ENCODE assay signal across 8 mouse cellular contexts in genomic region chr5:100643991-100644535, GRCm38 (mm10). TPM values are rescaled to one million over a fixed set of nuclear protein-coding genes. Genes with fewer than 3 reads are reported as not detected.
DNase-seq lines count a peak whose midpoint lies in the region.

No protein-coding gene starts in this region.

- 79% methylated on average over 7 of the region's 7 CpGs for WGBS in hindbrain, embryonic 10.5 days

- no peak overlapping the region for H3K27ac ChIP-seq in hindbrain, embryonic 10.5 days

- no peaks in the 10 kb centered on the region for H3K27me3 ChIP-seq in hindbrain, embryonic 10.5 days (ENCODE audit: insufficient read depth, poor library complexity, severe bottlenecking)

- no peaks in the 10 kb centered on the region for H3K9me3 ChIP-seq in hindbrain, embryonic 10.5 days

- peaks cover 6% of the 10 kb centered on the region; the same call in 1 of the 2 replicates for H3K4me1 ChIP-seq in hindbrain, embryonic 10.5 days (replicated peaks)

- DNase-seq in A20 (ENCODE audit: low read depth, low spot score) (peak; percentile 80), MEL-GATA-1-ER (ENCODE audit: extremely low read depth, low read depth) (peak; percentile 99)
- peak; percentile 75 for DNase-seq in induced T-regulatory cell, adult 2 months (ENCODE audit: low read depth)
- DNase-seq in lung, postnatal 10 days = peak; percentile 45
- peak; percentile 75 for DNase-seq in testis, postnatal 14 days (ENCODE audit: low spot score)
- no peak for DNase-seq in urinary bladder, postnatal 36 days (ENCODE audit: low spot score in 2 of 2)
- DNase-seq in hindbrain, embryonic 10.5 days (ENCODE audit: low spot score) = no peak
- DNase-seq in frontal cortex, adult 2 months (ENCODE audit: extremely low spot score in 1 of 2, low spot score in 1 of 2) = no peak

- no peak overlapping the region for H3K4me3 ChIP-seq in hindbrain, embryonic 10.5 days

- H3K36me3 ChIP-seq in hindbrain, embryonic 10.5 days = no peaks in the 10 kb centered on the region

RNA-seq across cellular contexts. Expression of gene Coq2, which starts 30.9 kb away (rescaled TPM):
- polyA plus RNA-seq in hindbrain, embryonic 10.5 days (2016; fragmentation: Nextera tagmentation; extraction: Ambion mirVana) = 49.6 and 56.0 TPM in 2 replicates
- polyA plus RNA-seq in frontal cortex, adult 2 months (2012; rRNA removed) = 137 and 149 TPM in 2 replicates

Comparison
In these comparisons a context has a peak if more than half of its experiments do, and no peak if none do; other contexts are left out.
1. DNase-seq: peak in A20 (single experiment), MEL-GATA-1-ER (single experiment), induced T-regulatory cell, adult 2 months (single experiment), lung, postnatal 10 days (single experiment) and testis, postnatal 14 days (single experiment); none in urinary bladder, postnatal 36 days (0 of 2), hindbrain, embryonic 10.5 days (single experiment) and frontal cortex, adult 2 months (0 of 2).